Mouse (Mus musculus) right cerebral cortex, postnatal 10 days (tissue): ENCODE measurements around the gene Sec61b.
A peak's percentile ranks its signal among the peaks of the same experiment; 100 is the strongest.

Experiments used
- DNase-seq, 2 experiments: peaks; one replicate each; pipeline ENCODE4 v3.0.0; 2021; ENCODE audit warnings: low spot score in 2 of 2

Gene Sec61b

GRCm38 (mm10) chr4:47480576-47480975, 6.1 kb downstream of the Sec61b start:
- DNase-seq, result no peak

- no peak for DNase-seq
These were observed 16.8 kb downstream of the Sec61b start for GRCm38 (mm10) chr4:47491243-47491642.

- DNase-seq, result no peak
These were observed 18.0 kb downstream of the Sec61b start for GRCm38 (mm10) chr4:47492311-47493086.

GRCm38 (mm10) chr4:47493456-47493855, 19.0 kb downstream of the Sec61b start:
- no peak for DNase-seq

- no peak for DNase-seq
These were observed 19.7 kb downstream of the Sec61b start for GRCm38 (mm10) chr4:47494137-47494536.

- DNase-seq, result no peak
These were observed 20.2 kb downstream of the Sec61b start for GRCm38 (mm10) chr4:47494686-47495085.

- no peak for DNase-seq
These were observed 23.4 kb downstream of the Sec61b start for GRCm38 (mm10) chr4:47497811-47498385.

- no peak for DNase-seq
These were observed 24.7 kb downstream of the Sec61b start for GRCm38 (mm10) chr4:47499121-47499545.

GRCm38 (mm10) chr4:47502546-47502971, 28.1 kb downstream of the Sec61b start:
- peak; percentile 44 to 45 for DNase-seq

GRCm38 (mm10) chr4:47503045-47503444, 28.6 kb downstream of the Sec61b start:
- no peak for DNase-seq

- DNase-seq, result no peak
These were observed 30.5 kb downstream of the Sec61b start for GRCm38 (mm10) chr4:47504841-47505517.

GRCm38 (mm10) chr4:47518551-47519181, 44.2 kb downstream of the Sec61b start:
- peak; percentile 56 to 73 for DNase-seq

GRCm38 (mm10) chr4:47520076-47520475, 45.6 kb downstream of the Sec61b start:
- DNase-seq, result no peak

GRCm38 (mm10) chr4:47521884-47522605, 47.6 kb downstream of the Sec61b start:
- peak; percentile 61 to 62 for DNase-seq

- no peak for DNase-seq
These were observed 55.4 kb downstream of the Sec61b start for GRCm38 (mm10) chr4:47529866-47530265.
